Mouse (Mus musculus) intestine, postnatal 0 days (tissue): ENCODE measurements around the gene Runx1. TPM values are rescaled to one million over a fixed set of nuclear protein-coding genes. Genes with fewer than 3 reads are reported as not detected.

Source experiments
- ATAC-seq: fragments of 200-750 bp; cut with Nextera tagmentation; 2 replicates; pipeline ENCODE4 v1.8.0; 2017; ENCODE audit warnings: mild to moderate bottlenecking, moderate TSS enrichment, moderate library complexity
- H3K27ac ChIP-seq: fragments of 300-500 bp; sonication (generic); 2 replicates; pipeline ENCODE4 v1.5.1; 2014; ENCODE audit warnings: mild to moderate bottlenecking, low read depth, low read length, moderate library complexity
- H3K27me3 ChIP-seq: fragments of 300-500 bp; sonication (generic); replicated peaks from 2 replicates; pipeline ENCODE4 v1.6.1; 2014; ENCODE audit warnings: low read length, mixed read lengths; ENCODE audit not compliant: control insufficient read depth, insufficient read depth
- H3K36me3 ChIP-seq: fragments of 300-500 bp; sonication (generic); 2 replicates; pipeline ENCODE4 v1.6.1; 2014; ENCODE audit warnings: mild to moderate bottlenecking, moderate library complexity; ENCODE audit not compliant: control insufficient read depth, insufficient read depth
- H3K4me1 ChIP-seq: fragments of 300-500 bp; sonication (generic); replicated peaks from 2 replicates; pipeline ENCODE4 v1.6.1; 2014; ENCODE audit warnings: antibody characterized with exemption, low read length, mixed read lengths; ENCODE audit not compliant: control insufficient read depth, insufficient read depth
- H3K4me2 ChIP-seq: fragments of 300-500 bp; sonication (generic); replicated peaks from 2 replicates; pipeline ENCODE4 v1.6.1; 2014; ENCODE audit warnings: low read depth, mild to moderate bottlenecking, moderate library complexity
- H3K4me3 ChIP-seq: fragments of 300-500 bp; sonication (generic); 2 replicates; pipeline ENCODE4 v1.5.1; 2014; ENCODE audit warnings: low read depth, low read length
- H3K9ac ChIP-seq: fragments of 300-500 bp; sonication (generic); 2 replicates; pipeline ENCODE4 v1.6.1; 2014; ENCODE audit warnings: mild to moderate bottlenecking, low read depth, low read length
- H3K9me3 ChIP-seq: fragments of 300-500 bp; sonication (generic); 2 replicates; pipeline ENCODE4 v1.6.1; 2016; ENCODE audit warnings: mixed run types; ENCODE audit not compliant: control insufficient read depth
- CTCF ChIP-seq: sonication (generic); IDR thresholded peaks from 2 replicates; pipeline ENCODE4 v1.5.1; 2016; ENCODE audit warnings: low read depth, mild to moderate bottlenecking, control low read depth, antibody characterized with exemption, moderate library complexity
- WGBS: fragments of 180-500 bp; shearing (Covaris S2); extraction: QIAGEN DNeasy Blood & Tissue Kit; methylation state at CpG from one replicate; pipeline ENCODE4 v1.1.7; 2014; 5-methylcytosine and 5-hydroxymethylcytosine counted together
- polyA plus RNA-seq: library from polyadenylated mRNA; unstranded; fragments of >200 nt; fragmentation: Nextera tagmentation; extraction: Ambion mirVana; gene quantifications from 2 replicates; pipeline ENCODE4 v1.2.1, GENCODE M21; 2015

Gene Runx1
- polyA plus RNA-seq, 1 experiment from 2014 or later, result 1.7 TPM

DNA sequence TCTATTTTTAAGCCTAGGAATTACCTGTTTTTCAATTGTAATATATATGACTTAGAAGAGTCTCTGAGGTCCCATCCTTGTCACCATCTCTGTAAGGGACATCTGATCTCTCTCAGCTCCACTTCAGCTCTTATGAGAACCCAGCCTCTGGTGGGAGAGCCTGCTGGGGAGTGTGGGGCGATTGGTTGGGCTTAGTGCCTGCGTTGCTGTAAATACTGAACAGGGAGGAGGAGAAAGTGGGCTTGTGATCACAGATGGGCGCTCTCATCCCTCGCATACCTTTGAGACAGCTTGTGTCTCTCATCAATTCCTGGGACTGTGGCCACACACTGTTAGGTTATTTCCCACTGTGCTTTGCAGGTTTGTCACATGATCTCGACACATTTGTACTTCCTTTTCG lies 35.3 kb downstream of the Runx1 start:
- Histone ChIP-seq H3K27ac (no peak overlapping the region), H3K9me3 (no peaks in the 10 kb centered on the region), H3K27me3 (no peaks in the 10 kb centered on the region), H3K4me2 (no peak overlapping the region), H3K4me1 (no peaks in the 10 kb centered on the region), H3K9ac (no peak overlapping the region), H3K36me3 (no peaks in the 10 kb centered on the region), H3K4me3 (no peak overlapping the region)
- TF ChIP-seq CTCF, result no peak
- no peak for ATAC-seq
- WGBS, result 65% methylated on average over 6 of the region's 6 CpGs

DNA sequence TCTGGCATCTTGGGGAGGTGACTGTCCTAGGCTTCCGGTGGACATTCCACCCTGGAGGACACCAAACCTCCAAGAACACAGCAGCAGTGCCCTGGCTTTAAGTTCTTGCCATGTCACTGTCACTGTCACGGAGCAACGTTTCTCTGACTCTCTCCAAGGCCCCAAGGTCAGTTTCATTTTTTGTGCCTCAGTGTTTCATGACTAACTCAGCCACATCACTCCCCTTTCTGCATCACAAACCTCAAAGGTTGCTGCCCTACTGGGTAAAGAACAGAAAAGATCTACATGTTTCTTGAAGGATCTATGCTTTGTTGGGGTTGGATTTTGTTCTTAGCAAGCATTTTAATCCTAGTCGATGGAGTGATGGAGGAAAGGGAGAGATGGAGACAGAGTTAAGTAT lies 36.1 kb downstream of the Runx1 start:
- Histone ChIP-seq H3K27me3 (no peaks in the 10 kb centered on the region), H3K9ac (no peak overlapping the region), H3K36me3 (no peaks in the 10 kb centered on the region), H3K4me1 (no peaks in the 10 kb centered on the region), H3K4me2 (no peak overlapping the region), H3K9me3 (no peaks in the 10 kb centered on the region), H3K27ac (no peak overlapping the region), H3K4me3 (no peak overlapping the region)
- no peak for ATAC-seq
- no peak for TF ChIP-seq CTCF
- WGBS, result 86% methylated on average over 4 of the region's 4 CpGs

DNA sequence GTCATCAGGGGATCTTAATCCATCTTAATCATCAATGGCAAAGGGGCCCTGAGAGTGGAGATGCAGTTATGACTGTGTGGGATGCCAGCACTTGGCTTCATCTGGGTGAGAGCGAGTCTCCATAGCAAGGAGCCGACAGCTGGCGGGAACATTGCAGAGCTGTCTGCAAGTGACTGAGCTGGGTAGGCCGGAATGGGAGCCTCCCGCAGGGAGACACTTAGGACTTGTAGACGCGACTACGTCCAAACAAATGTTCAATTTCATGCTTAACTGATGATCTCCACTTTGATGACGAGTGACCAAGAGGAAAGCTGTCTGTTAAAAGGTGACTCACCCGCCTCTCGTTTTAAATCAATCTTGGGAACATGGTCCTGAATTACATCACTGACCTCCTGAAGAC lies 37.5 kb downstream of the Runx1 start:
- ATAC-seq, result no peak
- H3K27me3 ChIP-seq, result no peaks in the 10 kb centered on the region
- no peaks in the 10 kb centered on the region for H3K4me1 ChIP-seq
- no peak for TF ChIP-seq CTCF
- no peaks in the 10 kb centered on the region for H3K9me3 ChIP-seq
- H3K4me2 ChIP-seq, result no peak overlapping the region
- H3K9ac ChIP-seq, result no peak overlapping the region
- 67% methylated on average over 11 of the region's 11 CpGs for WGBS
- no peak overlapping the region for H3K27ac ChIP-seq
- no peak overlapping the region for H3K4me3 ChIP-seq
- H3K36me3 ChIP-seq, result no peaks in the 10 kb centered on the region

DNA sequence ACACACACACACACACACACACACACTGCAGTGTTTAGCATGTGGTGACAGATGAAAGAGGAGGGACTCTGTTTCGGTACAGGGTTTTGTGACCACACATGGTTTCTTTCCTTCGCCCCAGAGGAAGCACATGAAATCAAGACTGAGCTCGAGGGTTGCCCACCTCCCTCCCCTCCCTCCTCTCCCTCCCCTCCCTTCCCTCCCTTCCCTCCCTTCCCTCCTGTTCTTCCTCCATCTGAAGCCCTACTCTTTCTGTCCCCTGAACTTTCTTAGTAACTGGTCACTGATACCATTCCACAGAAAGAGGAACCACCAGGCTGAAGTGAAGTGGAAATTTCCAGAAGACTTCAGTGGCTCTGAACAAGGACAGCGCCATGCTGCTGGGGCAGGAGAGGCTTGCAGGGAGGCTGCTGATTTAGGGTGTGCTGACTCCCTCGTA lies 39.0 kb downstream of the Runx1 start:
- TF ChIP-seq CTCF, result no peak
- Histone ChIP-seq H3K27me3 (no peaks in the 10 kb centered on the region), H3K9me3 (no peaks in the 10 kb centered on the region), H3K27ac (no peak overlapping the region), H3K4me3 (no peak overlapping the region), H3K4me2 (no peak overlapping the region), H3K36me3 (no peaks in the 10 kb centered on the region), H3K9ac (no peak overlapping the region), H3K4me1 (no peaks in the 10 kb centered on the region)
- ATAC-seq, result no peak
- 66% methylated on average over 5 of the region's 5 CpGs for WGBS

DNA sequence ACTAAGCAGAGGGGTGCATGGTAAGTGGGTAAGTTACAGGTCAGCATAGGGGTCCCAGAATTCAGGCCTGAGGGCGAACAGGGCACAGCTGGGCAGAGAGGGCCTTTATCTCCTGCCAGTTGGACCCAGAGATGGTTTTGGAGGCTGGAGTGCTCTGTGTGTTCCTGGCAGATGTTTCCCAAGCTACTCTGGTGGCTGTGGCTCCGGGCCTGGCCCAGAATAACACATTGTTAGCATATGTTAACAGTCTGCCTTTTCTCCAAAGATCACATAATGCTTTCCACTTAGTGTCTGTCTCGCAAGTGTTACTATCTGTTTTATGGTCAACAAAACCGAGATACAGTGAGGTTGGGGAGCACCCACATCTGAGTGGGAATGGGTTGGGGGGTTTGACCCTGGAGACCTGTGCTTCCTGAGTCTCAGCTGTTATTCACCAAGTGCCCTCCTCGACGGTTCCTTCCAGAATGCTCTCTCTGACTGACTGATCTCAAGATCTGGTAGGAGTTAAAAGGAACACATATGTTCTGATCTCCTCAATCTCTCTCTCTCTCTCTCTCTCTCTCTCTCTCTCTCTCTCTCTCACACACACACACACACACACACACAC lies 39.6 kb downstream of the Runx1 start:
- H3K36me3 ChIP-seq, result no peaks in the 10 kb centered on the region
- no peaks in the 10 kb centered on the region for H3K27me3 ChIP-seq
- no peak for TF ChIP-seq CTCF
- no peaks in the 10 kb centered on the region for H3K4me1 ChIP-seq
- WGBS, result 62% methylated on average over 6 of the region's 6 CpGs
- H3K4me2 ChIP-seq, result no peak overlapping the region
- H3K9ac ChIP-seq, result no peak overlapping the region
- ATAC-seq, result no peak
- no peak overlapping the region for H3K27ac ChIP-seq
- H3K9me3 ChIP-seq, result no peaks in the 10 kb centered on the region
- H3K4me3 ChIP-seq, result no peak overlapping the region

DNA sequence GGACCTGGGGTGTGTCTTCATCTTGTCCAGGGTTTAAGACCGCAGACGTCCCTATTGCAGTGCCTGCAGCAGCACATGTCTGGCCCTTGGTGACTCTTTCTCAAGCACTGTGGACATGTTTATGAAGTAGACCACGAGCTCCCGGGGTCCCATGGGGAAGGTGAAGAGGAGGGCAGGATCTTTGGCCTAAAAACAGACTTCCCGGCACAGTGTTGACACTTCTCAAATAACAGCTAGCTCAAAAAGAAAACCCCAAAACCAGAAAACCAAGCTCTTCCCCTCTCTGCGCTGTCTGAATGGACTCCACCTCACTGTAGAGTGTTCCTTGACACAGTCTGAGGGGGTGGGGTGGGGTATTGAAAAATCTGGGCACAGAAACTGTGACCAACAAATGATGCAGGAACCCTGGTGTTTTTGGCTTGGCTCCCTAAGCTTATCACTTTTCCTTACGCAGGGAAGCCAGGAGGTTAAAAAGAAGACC lies 42.3 kb downstream of the Runx1 start:
- Histone ChIP-seq H3K27me3 (no peaks in the 10 kb centered on the region), H3K4me2 (no peak overlapping the region), H3K9me3 (no peaks in the 10 kb centered on the region), H3K4me3 (no peak overlapping the region), H3K4me1 (no peaks in the 10 kb centered on the region), H3K9ac (no peak overlapping the region), H3K36me3 (no peaks in the 10 kb centered on the region), H3K27ac (no peak overlapping the region)
- 56% methylated on average over 7 of the region's 7 CpGs for WGBS
- TF ChIP-seq CTCF, result no peak
- no peak for ATAC-seq

DNA sequence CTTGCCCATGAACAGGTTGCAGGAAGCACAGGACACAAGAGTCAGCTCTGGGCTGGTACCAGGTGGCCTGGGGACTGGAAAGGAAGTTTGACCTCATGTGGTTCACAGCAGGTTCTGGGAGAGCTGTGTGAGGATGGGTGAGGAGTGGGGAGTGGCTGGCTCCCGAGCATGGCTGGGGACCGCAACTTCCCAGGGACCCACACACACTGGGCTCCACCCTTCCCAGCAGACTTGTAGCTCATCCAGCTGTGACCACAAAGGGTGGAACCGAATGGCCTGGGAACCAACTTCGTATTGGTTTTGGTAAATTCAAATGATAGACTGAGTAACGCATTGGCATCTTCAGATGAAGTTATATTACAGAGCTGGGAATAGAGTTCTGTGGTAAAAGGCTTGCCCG lies 43.5 kb downstream of the Runx1 start:
- Histone ChIP-seq H3K27ac (no peak overlapping the region), H3K4me2 (no peak overlapping the region), H3K4me3 (no peak overlapping the region), H3K36me3 (no peaks in the 10 kb centered on the region), H3K27me3 (no peaks in the 10 kb centered on the region), H3K4me1 (no peaks in the 10 kb centered on the region), H3K9ac (no peak overlapping the region), H3K9me3 (no peaks in the 10 kb centered on the region)
- TF ChIP-seq CTCF, result no peak
- no peak for ATAC-seq
- WGBS, result 83% methylated on average over 6 of the region's 6 CpGs
